Mouse (Mus musculus) frontal cortex, postnatal 36 days (tissue): ENCODE measurements around the gene Ano4.
A peak's percentile ranks its signal among the peaks of the same experiment; 100 is the strongest.

Experiments used
- DNase-seq, 2 experiments: peaks; one replicate each; pipeline ENCODE4 v3.0.0; 2022; ENCODE audit warnings: low spot score in 2 of 2

Gene Ano4

DNA sequence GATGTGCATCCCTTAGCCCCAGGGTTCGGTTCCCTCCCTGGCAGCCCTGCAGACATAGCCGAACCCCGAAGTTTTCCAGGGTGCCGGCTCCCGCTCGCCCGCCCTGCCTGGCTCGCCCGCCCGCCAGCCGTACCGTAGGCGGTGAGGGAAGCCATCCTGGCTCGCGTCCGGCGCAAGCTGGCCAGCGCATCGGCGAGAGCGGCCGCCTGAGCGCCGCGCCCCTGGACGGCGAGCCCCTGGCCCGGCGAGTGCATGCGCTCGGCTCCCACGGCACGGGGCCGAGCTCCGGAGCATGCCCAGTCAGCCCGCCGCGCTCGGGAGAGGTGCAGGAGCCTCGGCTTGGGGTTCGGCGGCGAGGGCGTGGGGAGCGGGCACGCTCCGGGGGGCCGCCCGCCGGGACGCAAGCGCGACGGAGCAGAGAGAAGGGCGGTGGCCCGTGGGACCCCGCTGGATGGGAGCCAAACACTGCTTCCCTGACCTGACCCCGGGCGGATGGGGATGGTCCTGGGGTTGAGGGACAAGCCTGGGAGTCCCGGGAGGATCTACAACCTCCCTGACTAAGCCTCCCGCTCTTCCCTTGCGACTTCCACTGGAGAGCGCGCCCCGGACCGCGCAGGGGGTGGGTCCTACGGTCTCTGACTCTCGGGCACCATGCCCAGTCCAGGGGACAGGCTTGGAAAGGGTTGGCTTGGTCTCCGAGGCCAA lies at the start of gene Ano4:
Ano4 (minus strand) TSS at position 272 of the 705 bp plus-strand sequence.
- peak in 1 of 2 experiments; percentile 27 for DNase-seq

DNA sequence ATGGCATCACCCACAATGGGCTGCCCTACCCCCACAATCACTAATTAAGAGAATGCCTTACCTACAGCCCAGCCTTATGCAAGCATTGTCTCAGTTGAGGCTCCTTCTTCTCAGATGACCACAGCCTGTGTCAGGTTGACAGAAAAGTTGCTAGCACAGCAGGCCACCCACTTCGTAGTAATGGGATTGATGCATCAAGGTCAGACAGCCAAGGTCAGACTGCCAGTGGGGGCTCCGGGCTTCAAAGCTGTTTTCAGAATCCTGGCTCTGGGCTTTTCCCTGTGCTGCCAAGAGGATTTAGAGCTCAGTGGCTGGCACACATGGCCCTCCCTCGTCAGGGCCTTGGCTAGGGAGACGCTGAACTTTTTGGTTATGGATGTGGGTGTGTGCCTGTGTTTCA lies 48.1 kb upstream of the Ano4 start:
- no peak for DNase-seq

DNA sequence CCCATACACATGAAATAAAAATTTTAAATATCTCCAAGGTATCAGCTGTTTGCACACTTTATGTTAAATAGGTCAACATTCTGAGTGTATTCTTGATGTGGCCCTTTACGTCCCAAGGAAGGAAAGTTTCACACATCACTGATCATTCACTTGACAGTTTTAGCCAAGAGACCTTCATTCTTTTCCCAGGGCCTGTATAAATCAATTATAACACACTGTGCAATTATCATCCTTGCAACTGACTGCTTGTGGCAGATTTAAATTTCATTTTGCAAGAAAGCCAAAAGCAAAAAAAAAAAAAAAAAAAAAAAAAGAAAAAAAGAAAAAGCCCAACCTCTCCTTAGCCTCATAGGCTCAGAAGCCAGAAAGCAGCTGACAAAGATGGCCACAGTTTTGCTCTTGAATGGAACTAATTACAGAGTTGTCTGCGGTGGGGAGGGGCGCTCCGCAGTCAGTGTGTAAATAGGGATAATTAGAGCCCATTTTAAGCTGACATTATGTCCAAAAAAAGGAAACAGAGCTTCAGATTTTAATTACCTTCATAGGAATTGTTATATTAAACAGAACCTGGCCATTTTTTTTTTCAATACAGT lies 47.1 kb upstream of the Ano4 start:
- DNase-seq = peak in 1 of 2 experiments; percentile 40

DNA sequence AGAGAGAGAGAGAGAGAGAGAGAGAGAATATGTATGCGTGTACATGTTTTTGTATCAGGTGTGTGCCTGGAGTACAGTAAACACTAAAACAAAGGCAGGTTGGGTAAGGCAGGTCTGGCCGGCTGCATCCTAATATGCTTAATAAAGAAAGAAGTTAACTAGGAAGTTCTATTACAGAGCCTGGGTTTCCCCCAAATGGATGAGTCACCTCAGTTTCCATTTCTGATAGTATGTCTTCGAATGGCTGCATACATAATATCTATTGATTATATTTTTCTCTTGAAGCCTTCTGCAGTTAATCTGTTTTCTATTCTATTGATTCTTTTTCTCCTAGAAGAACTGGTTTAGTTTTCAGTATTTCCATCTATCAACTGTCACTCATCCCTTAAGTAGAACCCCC lies 41.9 kb upstream of the Ano4 start:
- DNase-seq = no peak

DNA sequence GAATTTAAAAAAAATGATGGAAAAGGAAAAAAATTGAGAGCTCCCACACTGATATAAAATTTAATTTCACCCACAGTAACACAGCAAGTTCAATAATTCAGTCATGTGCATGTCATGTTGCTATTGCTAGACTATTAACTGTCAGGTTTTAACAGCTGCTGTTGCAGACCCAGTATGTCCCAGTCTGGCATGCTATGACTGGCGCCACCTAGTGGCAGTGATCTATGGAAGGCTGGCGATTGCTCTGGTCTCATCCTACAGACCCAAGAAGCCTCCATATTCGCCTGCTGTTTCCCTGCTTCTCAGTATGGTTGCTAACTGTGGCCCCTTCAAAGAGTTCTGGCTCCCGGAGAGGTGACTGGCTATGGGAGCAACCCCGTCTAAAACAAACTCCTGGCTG lies 38.9 kb upstream of the Ano4 start:
- DNase-seq = peak; percentile 49 to 71

DNA sequence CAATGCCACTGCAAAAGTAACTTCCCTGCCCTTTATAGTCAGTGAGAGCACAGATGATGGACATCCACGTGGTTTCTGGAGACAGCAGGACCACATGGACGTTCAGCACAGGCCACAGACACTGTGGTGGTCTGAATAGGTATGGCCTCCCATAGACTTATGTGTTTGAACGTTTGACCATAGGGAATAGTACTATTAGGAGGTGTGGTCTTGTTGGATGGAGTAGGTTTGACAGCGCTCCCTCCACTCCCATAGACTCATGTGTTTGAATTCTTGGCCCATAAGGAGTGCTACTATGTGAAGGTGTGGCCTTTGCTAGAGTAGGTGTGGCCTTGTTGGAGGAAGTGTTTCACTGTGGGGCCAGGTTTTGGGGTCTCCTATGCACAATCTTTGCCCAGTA lies 33.2 kb upstream of the Ano4 start:
- DNase-seq = no peak

DNA sequence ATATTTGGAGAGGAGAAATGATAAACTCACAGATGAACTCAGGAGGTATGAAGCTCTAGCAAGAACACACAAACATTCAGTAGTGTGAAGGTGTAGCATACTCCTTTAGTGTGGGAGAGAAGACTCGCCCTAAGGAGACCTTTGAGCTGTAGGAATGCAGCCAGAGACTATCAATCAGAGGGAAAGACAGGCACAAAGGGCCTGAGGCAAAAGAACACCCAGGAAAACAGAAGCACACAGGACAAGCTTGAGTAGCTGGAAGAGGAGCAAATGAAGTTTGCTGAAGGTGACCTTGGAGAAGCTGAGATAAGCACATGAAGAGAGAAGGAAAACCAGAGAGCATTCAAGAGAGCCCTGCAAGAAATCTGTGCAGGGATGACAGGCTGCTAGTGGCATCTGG lies 25.5 kb upstream of the Ano4 start:
- DNase-seq = no peak

DNA sequence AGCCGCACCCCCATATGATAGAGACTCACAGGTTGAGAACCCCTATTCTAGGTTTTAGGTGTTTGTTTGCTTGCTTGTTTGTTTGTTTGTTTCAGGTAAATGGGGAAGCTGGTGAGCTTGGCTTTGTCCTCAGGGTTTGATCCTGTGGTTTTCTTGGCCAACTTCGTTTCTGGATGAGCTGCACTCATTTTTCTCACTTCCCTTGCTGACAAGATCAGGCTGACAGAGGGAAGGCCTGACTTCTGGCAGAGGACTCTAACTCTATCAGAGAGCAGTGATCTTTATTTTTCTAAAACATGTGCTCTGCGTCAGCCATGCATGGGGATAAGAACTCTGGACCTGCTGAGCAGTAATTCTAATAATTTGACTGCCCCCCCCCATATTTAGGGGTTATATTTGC lies 14.4 kb upstream of the Ano4 start:
- DNase-seq = no peak

DNA sequence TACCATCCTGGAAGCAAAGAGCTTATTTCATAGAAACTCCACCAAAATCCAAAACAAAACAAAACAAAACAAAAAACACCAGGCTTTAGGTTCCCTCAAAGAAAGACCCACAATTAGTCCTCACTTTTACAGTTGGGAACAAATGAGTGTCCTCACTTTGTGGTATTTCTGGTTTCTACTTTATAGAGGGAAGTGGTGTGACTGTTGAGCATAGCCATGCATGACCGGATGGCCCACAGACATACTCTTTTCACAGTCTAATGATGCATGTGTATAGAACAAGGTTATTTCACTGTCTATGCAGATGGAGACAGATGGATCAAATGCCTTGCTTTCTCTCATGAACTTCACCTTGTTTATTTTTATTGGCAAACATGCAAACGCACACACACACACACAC lies 10.1 kb upstream of the Ano4 start:
- no peak for DNase-seq

DNA sequence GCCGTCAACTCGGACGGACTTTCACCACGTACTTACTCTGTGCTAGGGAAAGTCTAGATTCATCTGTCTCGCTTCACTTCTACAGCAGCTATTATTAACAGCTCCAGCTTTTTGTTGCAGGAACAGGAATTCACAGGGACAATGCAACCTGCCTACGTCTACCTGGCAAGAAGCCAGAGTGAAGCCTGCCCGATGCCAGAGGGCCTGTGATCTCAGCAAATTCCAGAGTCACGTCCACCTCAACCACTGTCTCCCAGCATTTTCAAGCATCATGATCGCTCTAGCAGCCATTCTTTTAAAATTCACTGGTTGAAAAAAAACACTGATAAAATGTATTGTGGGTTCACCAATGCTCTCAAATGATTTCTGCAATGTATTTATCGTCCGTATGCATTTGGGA lies 6.9 kb upstream of the Ano4 start:
- DNase-seq = no peak

DNA sequence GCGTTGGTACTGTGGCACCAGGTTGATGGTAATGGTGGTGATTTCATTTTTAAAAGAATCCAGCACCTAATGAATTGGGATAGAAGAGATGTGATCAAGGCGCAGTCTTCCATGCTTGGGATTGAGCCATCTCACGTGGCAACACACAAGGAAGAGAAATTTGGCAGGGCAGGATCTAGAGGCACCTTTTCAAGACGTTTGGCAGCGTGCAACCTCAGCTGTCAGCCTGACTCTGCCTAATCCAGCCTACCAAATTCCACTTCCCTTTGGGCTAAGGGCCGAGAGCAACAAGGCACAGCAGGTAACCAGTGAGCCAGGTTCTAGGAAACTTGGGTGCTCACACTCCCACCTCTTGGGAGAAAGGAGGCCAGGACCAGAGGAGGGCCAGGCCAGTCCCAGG lies 1.0 kb upstream of the Ano4 start:
- DNase-seq = no peak

DNA sequence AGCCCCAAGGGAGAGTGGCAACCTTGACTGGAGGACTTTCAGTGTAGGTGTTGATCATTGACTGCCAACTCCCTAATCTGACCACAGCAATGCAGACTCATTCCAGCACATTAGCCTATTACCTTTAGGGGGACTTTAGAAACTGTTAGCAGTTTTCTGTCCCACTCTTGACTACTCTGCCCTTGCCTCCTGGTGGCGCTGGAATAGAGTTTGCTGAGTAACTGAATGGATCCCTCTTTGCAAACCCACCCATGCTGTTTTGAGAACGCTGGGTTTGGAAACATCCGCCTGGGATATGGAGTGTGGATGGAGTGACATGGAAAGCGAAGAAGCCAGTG lies 603 bp upstream of the Ano4 start:
- DNase-seq = no peak

DNA sequence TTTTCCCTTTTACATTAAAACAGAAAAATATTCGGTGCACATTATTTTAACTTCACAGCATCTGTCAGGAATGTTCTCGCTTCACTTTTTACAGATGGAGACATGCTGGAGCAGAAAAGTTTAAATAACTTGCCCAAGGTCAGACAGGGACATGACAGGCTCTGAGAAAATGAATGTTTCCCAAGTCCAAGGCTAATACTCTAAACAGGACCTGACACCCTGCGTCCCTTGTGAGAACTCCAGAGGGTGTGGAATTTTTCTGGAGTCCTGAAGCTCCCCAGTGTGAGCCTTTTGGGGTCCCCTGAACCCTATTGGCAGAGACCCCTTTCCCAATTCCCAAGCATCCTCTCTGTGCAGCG lies 451 bp downstream of the Ano4 start:
- peak in 1 of 2 experiments; percentile 35 for DNase-seq

DNA sequence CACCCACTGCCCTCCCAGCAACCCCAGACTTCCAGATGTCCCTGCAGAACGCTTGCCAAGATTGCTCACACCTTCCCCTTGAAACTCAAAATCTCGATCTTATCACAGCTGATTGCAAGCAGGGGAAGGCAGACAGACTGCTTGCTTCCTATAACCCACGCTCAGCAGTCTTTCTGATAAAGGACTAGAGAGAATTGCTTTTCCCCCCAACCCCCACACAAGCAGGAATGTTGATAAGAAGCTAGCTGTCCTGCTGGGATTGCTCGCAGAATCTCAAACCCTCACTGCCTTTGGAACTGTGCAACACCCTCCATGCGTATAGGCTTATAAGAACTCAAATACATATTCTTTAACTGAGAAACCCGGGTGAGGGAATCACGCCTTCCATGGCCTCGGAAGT lies 846 bp downstream of the Ano4 start:
- no peak for DNase-seq

DNA sequence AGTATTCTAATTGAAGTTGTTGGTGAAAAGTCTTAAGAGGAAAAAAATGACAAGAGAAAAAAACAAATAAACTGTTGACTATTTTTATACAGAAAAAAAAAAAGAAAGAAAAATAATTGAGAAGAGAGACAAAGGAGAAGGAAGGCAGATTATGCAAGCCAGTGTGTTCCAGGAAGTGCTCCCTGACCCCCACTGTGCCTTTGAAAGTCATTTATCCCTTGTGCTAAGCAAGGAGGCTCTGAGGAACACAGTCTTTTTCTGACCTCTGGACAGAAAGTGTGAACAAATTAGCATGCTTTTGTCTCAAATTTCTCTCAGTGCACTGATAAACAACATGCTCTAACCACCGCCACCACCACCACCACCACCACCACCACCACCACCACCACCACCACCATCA lies 14.3 kb downstream of the Ano4 start:
- no peak for DNase-seq

DNA sequence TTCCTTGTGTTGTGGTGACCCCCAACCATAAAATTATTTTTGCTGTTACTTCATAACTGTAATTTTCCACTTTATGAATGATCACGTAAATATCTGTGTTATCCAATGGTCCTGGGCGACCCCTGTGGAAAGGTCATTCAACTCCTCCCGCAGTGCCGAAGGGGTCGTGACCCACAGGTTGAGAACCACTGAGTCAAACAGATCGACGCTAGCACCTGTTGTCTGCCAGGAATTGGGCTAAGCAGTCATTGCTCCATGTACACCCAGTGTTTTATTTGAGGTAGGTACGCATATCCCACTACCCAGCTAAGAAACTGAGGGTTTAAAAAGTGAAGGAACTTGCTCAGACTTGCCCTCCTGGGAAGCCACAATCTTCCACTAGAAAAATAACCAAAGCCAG lies 14.8 kb downstream of the Ano4 start:
- DNase-seq = no peak

DNA sequence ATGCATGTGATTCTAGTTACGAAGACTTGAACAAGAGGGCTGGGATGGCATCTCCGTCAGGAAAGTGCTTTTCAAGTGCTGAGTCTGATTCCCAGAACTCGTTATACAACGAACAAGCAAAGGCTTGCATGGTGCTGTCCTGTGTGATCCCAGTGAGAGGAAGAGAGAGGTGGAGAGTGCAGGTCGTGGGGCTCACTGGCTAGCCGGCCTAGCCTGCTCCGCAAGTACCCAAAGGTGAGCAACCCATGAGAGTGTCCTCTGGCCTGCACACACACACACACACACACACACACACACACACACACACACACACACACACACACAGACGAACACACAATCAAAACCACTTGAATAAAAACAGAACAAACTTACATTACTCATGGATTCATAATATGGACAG lies 15.7 kb downstream of the Ano4 start:
- no peak for DNase-seq

DNA sequence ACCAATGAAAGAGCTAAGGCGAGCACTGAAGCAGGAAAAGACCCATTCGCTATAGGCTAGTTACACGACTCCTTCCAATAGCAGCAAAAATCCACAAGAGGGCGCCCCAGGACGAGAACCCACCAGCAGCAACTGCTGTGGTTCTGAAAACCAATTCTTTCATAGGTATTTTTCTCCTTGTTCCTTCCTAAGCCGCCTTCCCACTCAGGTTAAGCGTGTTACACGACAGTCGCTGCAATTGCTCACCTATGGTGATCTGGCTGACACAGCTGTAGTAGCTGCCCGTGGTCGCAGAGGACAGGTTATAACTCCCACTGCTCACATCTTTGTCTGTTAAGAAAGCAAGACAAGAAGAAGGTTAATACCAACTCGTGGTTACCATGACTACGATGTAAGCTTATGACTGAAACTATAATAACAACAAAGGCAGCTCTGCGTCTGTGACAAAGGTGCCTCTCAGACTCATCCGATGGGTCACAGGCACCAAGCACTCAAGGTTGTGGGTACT lies 17.5 kb downstream of the Ano4 start:
- peak; percentile 81 to 82 for DNase-seq

DNA sequence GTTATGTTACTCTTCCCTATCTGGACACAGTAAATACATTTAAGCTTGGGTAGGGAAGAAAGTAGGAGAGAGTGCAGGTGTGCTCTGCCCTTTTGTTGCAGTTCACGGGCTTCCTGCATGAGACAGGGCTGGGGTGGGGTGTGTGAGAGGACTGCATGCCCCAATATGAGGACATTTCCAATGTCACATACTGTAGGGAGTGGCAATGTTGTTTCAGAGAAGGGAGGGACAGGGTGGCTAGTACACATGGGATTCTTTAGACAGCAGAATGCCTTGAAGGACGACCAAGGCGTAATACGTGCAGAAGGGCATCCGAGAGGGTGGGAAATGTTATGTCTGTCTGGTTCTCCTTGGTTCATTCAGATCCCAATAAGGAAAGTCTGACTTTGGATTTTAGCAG lies 18.2 kb downstream of the Ano4 start:
- no peak for DNase-seq

DNA sequence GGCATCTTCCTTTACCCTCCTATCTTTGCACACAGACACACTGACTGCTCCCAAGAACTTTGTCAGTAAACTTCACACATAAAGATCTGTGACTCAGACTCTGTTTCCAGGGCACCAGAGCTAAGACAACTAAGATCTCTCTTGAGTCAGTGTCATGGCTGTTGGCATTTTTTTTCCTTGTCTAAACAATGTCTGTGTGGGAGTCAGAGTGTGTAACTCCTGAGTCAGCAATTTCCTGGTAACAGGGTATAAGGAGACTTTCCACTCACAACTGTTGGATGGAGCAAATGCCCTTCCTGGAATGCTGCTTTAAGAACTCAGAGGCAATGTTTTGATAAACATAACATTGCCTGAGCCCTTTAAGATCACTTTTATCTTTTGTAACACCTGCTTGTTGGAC lies 37.0 kb downstream of the Ano4 start:
- no peak for DNase-seq

DNA sequence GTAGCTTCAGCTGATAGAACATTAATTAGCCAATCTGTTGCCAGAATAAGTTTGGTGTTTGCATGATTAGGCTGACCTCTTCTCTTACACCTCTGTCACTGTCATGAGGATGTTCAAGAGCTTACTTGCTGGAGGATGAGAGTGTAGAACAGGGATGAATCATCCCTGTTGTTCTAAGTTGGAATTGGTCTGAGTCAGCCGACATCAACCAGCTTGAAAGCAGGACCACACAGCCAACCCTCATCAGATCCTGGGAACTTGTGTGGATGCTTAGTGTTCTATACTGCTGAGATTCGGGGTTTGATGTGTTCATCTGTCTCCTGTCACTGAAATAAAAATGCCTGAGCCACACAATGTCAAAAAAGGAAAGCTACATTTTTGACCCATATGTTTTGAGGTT lies 44.2 kb downstream of the Ano4 start:
- DNase-seq = no peak

DNA sequence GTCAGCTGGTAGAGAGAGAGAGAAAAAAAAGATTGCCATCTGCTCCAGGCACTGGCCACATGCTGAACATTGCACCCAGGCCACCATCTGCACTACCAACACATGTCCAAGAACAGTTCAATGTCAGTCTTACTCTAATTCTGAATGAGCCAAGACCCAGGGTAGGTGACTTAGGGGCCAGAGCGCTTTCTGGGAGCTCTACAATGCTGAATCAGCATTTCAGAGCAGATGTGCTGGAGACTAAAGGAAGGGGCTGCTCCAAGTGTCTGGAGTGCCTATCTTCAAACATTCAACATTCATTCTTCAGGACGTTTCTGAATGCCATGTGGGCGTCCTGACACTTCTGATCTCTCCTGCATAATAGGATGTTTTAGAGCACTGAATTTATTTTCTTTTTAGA lies 51.8 kb downstream of the Ano4 start:
- no peak for DNase-seq

DNA sequence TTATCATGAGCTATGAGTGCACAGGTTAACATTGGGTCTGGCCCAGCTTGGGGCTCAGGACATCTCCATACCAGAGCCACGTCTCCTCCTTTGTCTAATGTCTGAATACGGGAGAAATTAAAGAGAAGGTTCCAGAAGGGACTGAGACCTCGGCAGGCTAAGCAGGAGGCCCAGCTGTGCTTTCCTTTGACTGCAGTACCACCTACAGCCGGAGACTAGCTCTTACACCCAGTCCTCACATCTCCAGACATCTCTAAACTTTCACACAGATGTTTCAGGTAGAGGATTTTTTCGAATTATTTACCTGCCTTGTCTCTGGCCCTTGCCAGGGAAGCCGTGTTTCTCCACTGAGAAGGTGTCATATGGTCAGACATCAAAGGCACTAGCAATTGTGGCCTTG lies 53.9 kb downstream of the Ano4 start:
- DNase-seq = no peak

DNA sequence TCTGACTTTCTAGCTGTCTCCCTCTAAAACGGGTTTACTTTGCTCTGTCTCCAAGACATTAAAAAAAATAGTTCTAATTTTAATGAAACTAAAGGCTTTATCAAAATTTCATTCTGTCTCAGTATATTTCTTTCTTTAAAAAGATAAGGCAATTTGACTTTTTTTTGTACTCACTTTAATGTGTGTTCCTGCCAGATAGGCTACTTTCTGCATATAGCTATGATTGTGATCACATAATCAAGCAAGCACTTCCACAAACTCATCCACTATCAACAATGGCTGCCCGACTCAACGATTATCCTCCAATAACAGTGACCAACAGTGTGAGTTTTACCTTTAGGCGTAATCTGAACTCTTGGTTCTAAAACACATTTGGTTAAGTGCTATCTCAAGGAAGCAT lies 55.3 kb downstream of the Ano4 start:
- no peak for DNase-seq
